Mouse (Mus musculus) embryonic fibroblast, embryonic 13.5 days (primary cell): ENCODE measurements around the gene Tln2.

Source experiments
- CTCF ChIP-seq: IDR thresholded peaks from 2 replicates; pipeline ENCODE4 v1.5.1; 2011; ENCODE audit warnings: mild to moderate bottlenecking, control low read depth, low read length, moderate library complexity, borderline replicate concordance; ENCODE audit not compliant: insufficient read depth
- POLR2A ChIP-seq: IDR thresholded peaks from 2 replicates; pipeline ENCODE4 v1.6.1; 2011; ENCODE audit warnings: low read depth, mild to moderate bottlenecking, control low read depth, low read length, moderate library complexity

DNA sequence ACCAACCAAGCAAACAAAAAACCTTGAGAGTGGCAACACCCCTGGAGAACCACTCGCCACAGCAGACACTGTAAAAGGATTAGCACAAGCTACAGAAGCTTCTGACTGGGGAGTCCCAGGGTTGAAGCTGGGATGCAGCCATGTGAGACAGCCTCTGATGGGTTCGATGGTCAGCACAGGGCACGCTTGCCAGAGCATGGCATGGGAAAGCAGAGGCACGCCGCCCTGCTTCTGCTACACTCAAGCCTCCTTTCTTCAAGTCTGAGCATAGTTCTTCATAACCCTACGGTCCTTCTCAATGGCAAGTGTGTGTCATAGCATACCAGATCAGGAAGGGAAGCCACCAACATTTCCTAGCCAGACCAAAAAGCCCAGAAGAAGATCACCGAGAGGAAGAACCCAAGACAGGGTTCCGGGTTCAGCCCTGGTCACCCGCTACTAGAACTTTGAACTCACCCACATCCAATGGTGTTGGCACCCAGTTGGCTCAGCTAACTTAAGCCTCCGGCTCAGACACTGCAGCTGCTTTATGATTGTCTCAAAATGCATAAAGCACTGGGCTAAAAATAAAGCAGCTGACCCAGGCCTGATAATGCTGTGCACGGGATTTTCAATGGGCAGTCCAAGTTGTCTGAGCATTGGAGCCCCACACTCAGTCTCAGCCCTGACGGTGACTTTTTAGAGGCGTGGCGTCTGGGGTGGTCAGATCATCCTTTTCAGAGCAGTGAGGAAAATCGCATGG lies 131.0 kb downstream of the Tln2 start:
- TF ChIP-seq CTCF: no peak
- no peak for TF ChIP-seq POLR2A
